Mouse (Mus musculus) testis, adult 10 weeks (tissue): Measurements from ENCODE around the gene Pate2. TPM values are rescaled to one million over a fixed set of nuclear protein-coding genes. Genes with fewer than 3 reads are reported as not detected.

Experiments
- polyA plus RNA-seq: library from polyadenylated mRNA; stranded (reverse); fragments of 350-450 nt; fragmentation: Illumina TruSeq; extraction: RNeasy Lipid Tissue Mini Kit (QIAGEN cat#74804); gene quantifications from one replicate; pipeline ENCODE4 v1.2.3, GENCODE M21; 2014; ENCODE audit warnings: low read depth, low replicate concordance

Pate2 gene
- polyA plus RNA-seq, result 5.9 TPM

GRCm38 (mm10) chr9:35569571-35570534 is at the start of gene Pate2, which contains the start of gene Hyls1:
TSS of gene Pate2 (plus strand) at chr9:35570284.
TSS of gene Hyls1 (minus strand) at chr9:35570398.

GRCm38 (mm10) chr9:35558257-35559008 is 11.7 kb upstream of the Pate2 start, which contains the start of the genes Ddx25 and Pus3:
TSS of gene Ddx25 (minus strand) at chr9:35558528.
TSS of gene Pus3 (plus strand) at chr9:35558595.

GRCm38 (mm10) chr9:35611841-35612240 is 41.8 kb downstream of the Pate2 start, which contains the start of gene Pate4:
TSS of gene Pate4 (minus strand) at chr9:35611941.

GRCm38 (mm10) chr9:35648102-35648501 is 78.0 kb downstream of the Pate2 start, which contains the start of gene Pate3:
TSS of gene Pate3 (minus strand) at chr9:35648202.

GRCm38 (mm10) chr9:35687013-35687412 is 116.9 kb downstream of the Pate2 start, which contains the start of gene Pate1:
TSS of gene Pate1 (minus strand) at chr9:35687390.

Other genes with a start within 250 kb of the Pate2 start
- 2.9 TPM for gene Cdon, start 149.2 kb upstream of the Pate2 start, polyA plus RNA-seq
- not detected for gene Gm1113, start 52.0 kb upstream of the Pate2 start, polyA plus RNA-seq
- gene Ddx25, start 11.8 kb upstream of the Pate2 start, polyA plus RNA-seq, result 147 TPM
- gene Pus3, start 11.7 kb upstream of the Pate2 start, polyA plus RNA-seq, result 18.3 TPM
- gene Hyls1, start 114 bp downstream of the Pate2 start, polyA plus RNA-seq, result 221 TPM
- not detected for gene Pate4, start 41.7 kb downstream of the Pate2 start, polyA plus RNA-seq
- gene Pate3, start 77.9 kb downstream of the Pate2 start, polyA plus RNA-seq, result 0.52 TPM
- 0.63 TPM for gene Pate1, start 117.1 kb downstream of the Pate2 start, polyA plus RNA-seq
- not detected for gene Gm17677, start 170.8 kb downstream of the Pate2 start, polyA plus RNA-seq
- gene Gm17727, start 207.8 kb downstream of the Pate2 start, polyA plus RNA-seq, result not detected
- gene Gm27235, start 219.8 kb downstream of the Pate2 start, polyA plus RNA-seq, result 3.0 TPM
- 1.7 TPM for gene D730048I06Rik, start 219.8 kb downstream of the Pate2 start, polyA plus RNA-seq